Mouse (Mus musculus): Measurements from ENCODE around the gene Galnt17. TPM values are rescaled to one million over a fixed set of nuclear protein-coding genes. Genes with fewer than 3 reads are reported as not detected.

Gene Galnt17
- total RNA-seq, 2 experiments from 2014 or later = 9.1 to 11.1 TPM

- DNase-seq = no peak
- intact Hi-C loops (cut with DNase I; ENCODE audit: low total_unique reads) = no loop called here
Observed at GRCm38 (mm10) chr5:131169186-131169585, 139.1 kb downstream of the Galnt17 start.

- no peak for DNase-seq
- intact Hi-C loops (cut with DNase I; ENCODE audit: low total_unique reads) = no loop called here
Observed at GRCm38 (mm10) chr5:131167366-131167765, 140.9 kb downstream of the Galnt17 start.

DNA sequence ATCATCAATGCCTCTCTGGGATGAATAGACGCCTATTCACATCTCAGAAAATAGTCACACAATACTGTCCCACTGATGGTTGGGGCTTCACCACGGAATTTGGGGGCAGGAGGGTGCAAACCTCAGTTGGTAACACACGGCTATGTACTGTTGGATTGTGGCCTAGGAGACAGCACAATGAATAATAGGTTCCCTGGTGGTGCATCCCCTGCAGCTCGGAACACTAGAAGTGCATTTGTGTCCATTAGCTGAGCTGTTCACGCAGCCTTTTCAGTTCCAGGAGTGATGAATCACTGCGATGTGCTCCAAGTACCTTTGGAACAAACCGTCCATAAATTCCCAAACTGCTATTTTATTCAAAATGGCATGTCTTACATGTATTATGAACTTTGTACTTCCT is 142.6 kb downstream of the Galnt17 start:
- no peak for DNase-seq
- intact Hi-C loops (cut with DNase I; ENCODE audit: low total_unique reads) = no loop called here

GRCm38 (mm10) chr5:131157866-131158265 is 150.4 kb downstream of the Galnt17 start:
- intact Hi-C loops (cut with DNase I; ENCODE audit: low total_unique reads) = loop anchor here (10.0 kb wide), 1 partner anchor 267 kb away; no protein-coding TSS in a partner anchor
- DNase-seq = no peak

GRCm38 (mm10) chr5:131156323-131156722 is 152.0 kb downstream of the Galnt17 start:
- intact Hi-C loops (cut with DNase I; ENCODE audit: low total_unique reads) = loop anchor here (10.0 kb wide), 1 partner anchor 268 kb away; no protein-coding TSS in a partner anchor
- no peak for DNase-seq

DNA sequence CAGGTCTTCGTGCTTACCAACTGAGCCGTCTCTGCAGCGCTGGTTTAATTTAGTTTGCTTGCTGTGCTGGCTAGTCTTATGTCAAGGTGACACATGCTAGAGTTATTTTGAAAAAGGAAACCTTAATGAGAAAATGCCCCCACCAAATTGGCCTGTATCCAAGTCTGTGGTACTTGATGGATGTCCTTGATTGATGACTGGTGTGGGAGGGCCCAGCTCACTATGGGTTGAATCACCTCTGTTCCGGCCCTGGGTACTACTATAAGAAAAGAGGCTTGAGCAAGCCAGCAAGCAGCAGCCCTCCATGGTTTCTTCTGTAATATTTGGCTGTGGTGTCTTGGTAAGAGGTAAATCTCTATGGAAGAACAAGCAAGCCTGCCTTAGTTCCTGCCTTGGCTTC is 165.7 kb downstream of the Galnt17 start:
- no peak for DNase-seq
- intact Hi-C loops (cut with DNase I; ENCODE audit: low total_unique reads) = no loop called here

- intact Hi-C loops (cut with DNase I; ENCODE audit: low total_unique reads) = no loop called here
- DNase-seq = no peak
Observed at GRCm38 (mm10) chr5:131134809-131135208, 173.5 kb downstream of the Galnt17 start.

GRCm38 (mm10) chr5:131120296-131120840 is 187.9 kb downstream of the Galnt17 start:
- intact Hi-C loops (cut with DNase I; ENCODE audit: low total_unique reads) = no loop called here
- DNase-seq = no peak

- intact Hi-C loops (cut with DNase I; ENCODE audit: low total_unique reads) = no loop called here
- DNase-seq = no peak
Observed at GRCm38 (mm10) chr5:131119896-131120295, 188.4 kb downstream of the Galnt17 start.

GRCm38 (mm10) chr5:131117391-131118040 is 190.8 kb downstream of the Galnt17 start:
- intact Hi-C loops (cut with DNase I; ENCODE audit: low total_unique reads) = no loop called here
- DNase-seq = no peak

DNA sequence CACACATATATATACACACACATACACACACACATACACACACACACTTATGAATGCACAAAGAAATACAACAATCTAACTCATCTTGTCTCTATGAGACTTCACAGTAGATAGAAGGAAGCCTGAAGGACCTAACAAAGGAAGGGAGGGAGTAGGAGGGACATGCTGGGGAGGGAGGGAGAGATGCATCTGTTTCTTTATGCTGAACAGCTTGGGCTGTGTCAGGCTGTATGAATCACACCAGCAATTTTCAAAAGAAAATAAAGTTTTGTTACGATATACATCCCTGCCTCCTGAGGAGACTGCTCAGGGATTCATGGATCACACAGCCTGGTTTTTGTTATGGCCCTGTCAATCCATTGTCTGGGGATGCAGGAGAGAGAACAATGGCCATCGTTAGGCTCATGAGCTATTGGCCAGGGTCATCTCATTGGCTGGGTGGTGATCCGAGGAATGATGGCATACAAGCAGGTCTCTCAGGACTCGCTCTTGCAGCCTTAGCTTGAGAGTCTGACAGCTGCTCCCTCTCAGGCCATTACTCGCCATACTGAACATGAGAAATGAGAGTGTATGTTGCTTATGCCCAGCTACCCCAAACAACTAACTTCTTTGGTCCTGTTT is 194.3 kb downstream of the Galnt17 start:
- intact Hi-C loops (cut with DNase I; ENCODE audit: low total_unique reads) = no loop called here
- DNase-seq = no peak

- intact Hi-C loops (cut with DNase I; ENCODE audit: low total_unique reads) = loop anchor here (10.0 kb wide), 1 partner anchor 522 kb away; no protein-coding TSS in a partner anchor
- no peak for DNase-seq
Observed at GRCm38 (mm10) chr5:131107188-131107587, 201.1 kb downstream of the Galnt17 start.

- intact Hi-C loops (cut with DNase I; ENCODE audit: low total_unique reads) = no loop called here
Observed at GRCm38 (mm10) chr5:131096824-131097223, 211.5 kb downstream of the Galnt17 start.

DNA sequence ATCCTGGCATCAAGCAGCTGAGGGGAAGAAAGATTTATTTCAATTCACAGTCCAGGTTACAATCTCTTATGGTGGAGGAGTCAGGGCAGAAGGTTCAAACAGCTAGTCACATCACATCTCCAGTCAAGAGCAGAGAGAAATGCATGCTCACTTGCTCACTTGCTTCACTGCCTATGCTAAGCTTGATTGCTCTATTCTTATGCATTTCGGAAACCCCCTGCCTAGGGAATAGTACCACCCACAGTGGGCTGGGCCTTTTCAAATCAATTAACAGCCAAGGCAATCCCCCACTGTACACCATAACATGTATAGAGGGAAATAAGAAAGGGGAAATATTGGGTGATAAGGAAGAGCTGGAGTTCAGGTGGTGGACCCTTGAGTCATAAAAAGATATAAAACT is 212.7 kb downstream of the Galnt17 start:
- no peak for DNase-seq
- intact Hi-C loops (cut with DNase I; ENCODE audit: low total_unique reads) = no loop called here

More at GRCm38 (mm10) chr5:131096824-131097223, 211.5 kb downstream of the Galnt17 start:
- peak; percentile 6 for DNase-seq

DNA sequence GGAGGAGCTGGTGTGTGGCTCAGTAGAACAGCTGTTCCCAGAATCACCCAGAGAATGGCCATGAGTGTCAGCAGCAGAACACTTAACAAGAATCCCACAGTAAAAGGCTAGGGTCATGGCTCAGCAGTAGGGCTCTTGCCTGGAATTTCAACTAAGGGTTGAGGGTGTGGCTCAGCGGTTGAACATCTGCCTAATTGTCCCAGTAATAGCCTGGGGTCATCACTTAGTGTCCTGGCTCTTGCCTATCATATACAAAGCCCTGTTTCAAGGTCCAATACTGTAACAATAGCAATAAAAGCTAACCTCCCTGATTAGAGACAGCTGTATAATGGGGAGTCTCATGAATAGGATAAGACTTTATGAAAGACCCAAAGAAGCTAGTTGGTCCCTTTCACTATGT is 213.5 kb downstream of the Galnt17 start:
- DNase-seq = no peak
- intact Hi-C loops (cut with DNase I; ENCODE audit: low total_unique reads) = no loop called here

- intact Hi-C loops (cut with DNase I; ENCODE audit: low total_unique reads) = no loop called here
- no peak for DNase-seq
Observed at GRCm38 (mm10) chr5:131094138-131094537, 214.2 kb downstream of the Galnt17 start.

DNA sequence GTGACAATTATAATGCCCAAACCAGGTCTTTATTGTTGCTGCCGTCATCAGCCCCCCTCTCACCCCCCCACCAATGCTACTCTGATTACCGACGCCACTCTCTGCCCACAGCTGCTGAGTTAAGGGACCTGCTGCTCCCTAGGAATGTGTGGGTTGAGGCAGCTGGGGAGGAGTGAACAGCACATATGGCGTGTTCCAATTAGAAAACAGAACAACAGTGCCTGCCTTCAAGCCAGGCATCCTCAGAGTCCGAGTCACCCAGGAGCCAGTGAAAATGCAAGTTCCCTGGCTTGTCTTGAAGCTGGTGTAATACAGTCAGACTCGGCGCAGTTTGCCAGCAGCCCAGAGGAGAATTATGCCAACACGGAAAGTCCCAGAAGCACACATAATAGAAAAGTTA is 218.4 kb downstream of the Galnt17 start:
- no peak for DNase-seq
- intact Hi-C loops (cut with DNase I; ENCODE audit: low total_unique reads) = no loop called here

DNA sequence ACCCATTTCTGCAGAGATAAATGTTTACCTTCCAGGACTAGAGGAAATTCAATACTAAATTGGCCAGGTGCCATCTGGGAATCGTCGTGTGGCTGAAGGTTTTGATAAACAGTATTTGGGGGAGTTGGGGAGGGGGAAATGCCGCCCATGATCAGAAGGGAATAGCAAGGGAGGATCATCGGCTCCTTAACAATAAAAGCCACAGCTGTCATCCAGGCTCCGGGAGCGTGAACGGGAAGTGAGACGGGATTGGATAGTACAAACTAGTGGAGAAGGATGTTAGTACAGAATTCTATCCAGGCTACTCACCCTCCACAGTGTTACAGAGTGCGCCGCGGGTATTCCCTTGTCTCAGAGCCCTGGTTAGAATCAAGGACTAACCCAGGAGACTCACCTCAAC is 219.4 kb downstream of the Galnt17 start:
- intact Hi-C loops (cut with DNase I; ENCODE audit: low total_unique reads) = no loop called here
- no peak for DNase-seq

DNA sequence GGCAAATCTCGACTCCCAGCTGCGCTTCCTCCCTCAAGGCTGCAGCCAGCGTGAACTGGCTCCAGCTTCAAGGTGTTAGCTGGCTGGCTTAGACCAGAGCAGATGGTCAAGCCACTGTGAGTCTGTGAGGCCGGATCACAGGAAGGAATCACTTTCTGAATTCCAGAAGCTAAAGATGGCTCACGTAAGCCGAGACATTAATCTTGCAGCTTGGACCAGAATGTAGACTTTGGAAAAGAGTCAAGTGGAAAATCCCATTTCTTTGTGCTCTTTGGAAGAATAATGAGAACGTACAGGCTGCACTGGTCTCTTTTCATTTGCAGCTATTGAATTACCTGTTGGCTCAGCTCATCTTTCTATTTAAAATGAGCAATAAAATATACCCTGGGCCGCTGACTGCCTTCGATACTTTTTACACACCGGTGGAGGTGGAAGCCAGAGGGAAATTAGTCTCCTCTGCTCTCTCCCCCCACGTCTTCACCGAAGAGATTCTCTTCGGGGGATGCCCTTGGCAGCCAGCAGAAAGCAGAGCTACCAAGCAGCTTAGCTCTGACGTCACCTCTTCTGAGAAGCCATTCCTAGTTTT is 225.1 kb downstream of the Galnt17 start:
- no peak for DNase-seq

GRCm38 (mm10) chr5:131077682-131078081 is 230.6 kb downstream of the Galnt17 start:
- intact Hi-C loops (cut with DNase I; ENCODE audit: low total_unique reads) = no loop called here
- no peak for DNase-seq

More for the DNA sequence above, 225.1 kb downstream of the Galnt17 start:
- intact Hi-C loops (cut with DNase I; ENCODE audit: low total_unique reads) = no loop called here

DNA sequence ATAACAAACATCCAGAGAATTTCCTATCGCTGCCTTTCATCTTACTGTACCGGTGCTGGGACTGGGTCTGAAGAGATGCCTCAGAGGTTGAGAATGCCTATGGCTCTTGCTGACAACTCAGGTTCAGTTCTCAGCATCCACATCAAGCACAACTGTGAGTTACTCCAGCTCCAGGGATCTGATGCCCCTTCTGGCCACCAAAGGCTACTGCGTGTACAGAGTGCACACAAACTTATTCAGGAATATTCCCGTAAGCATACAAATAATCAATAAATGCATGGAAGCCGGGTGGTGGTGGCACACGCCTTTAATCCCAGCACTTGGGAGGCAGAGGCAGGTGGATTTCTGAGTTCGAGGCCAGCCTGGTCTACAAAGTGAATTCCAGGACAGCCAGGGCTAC is 232.5 kb downstream of the Galnt17 start:
- DNase-seq = no peak
- intact Hi-C loops (cut with DNase I; ENCODE audit: low total_unique reads) = no loop called here

Data from gastrocnemius, postnatal 14 days (tissue).